Mouse (Mus musculus) thymus, adult 2 months (tissue): Measurements from ENCODE around the gene 1700017B05Rik. TPM values are rescaled to one million over a fixed set of nuclear protein-coding genes. Genes with fewer than 3 reads are reported as not detected.

ENCODE experiments used
- DNase-seq: peaks from one replicate; pipeline ENCODE4 v3.0.0; 2021
- H3K27ac ChIP-seq: fragments of 200-500 bp; 2 replicates; pipeline ENCODE4 v1.5.1; 2012; ENCODE audit warnings: low read length, control low read depth; ENCODE audit not compliant: control insufficient read depth, insufficient read depth
- H3K27me3 ChIP-seq: fragments of 200-500 bp; 2 replicates; pipeline ENCODE4 v1.6.1; 2012; ENCODE audit warnings: mild to moderate bottlenecking, low read length, moderate library complexity, mixed read lengths; ENCODE audit not compliant: control insufficient read depth, insufficient read depth
- H3K36me3 ChIP-seq: fragments of 200-500 bp; 2 replicates; pipeline ENCODE4 v1.6.1; 2012; ENCODE audit warnings: mild to moderate bottlenecking, low read length, moderate library complexity; ENCODE audit not compliant: control insufficient read depth, insufficient read depth
- H3K4me1 ChIP-seq: fragments of 200-500 bp; replicated peaks from 2 replicates; pipeline ENCODE4 v1.6.1; 2012; ENCODE audit warnings: low read length; ENCODE audit not compliant: control insufficient read depth, insufficient read depth
- H3K4me3 ChIP-seq: fragments of 200-500 bp; 2 replicates; pipeline ENCODE4 v1.5.1; 2012; ENCODE audit warnings: mild to moderate bottlenecking, low read length, control low read depth, moderate library complexity; ENCODE audit not compliant: control insufficient read depth, insufficient read depth
- CTCF ChIP-seq: fragments of 200-500 bp; IDR thresholded peaks from 2 replicates; pipeline ENCODE4 v1.5.1; 2012; ENCODE audit warnings: mild to moderate bottlenecking, control low read depth, low read length, moderate library complexity, borderline replicate concordance; ENCODE audit not compliant: control insufficient read depth, poor library complexity, insufficient read depth; ENCODE audit errors: extremely low read depth
- POLR2A ChIP-seq: fragments of 200-500 bp; IDR thresholded peaks from 2 replicates; pipeline ENCODE4 v1.6.1; 2012; ENCODE audit warnings: mild to moderate bottlenecking, low read length, control low read depth, moderate library complexity; ENCODE audit not compliant: control insufficient read depth, poor library complexity, insufficient read depth; ENCODE audit errors: extremely low read depth
- WGBS: fragments of 180-500 bp; shearing (Covaris S2); methylation state at CpG from one replicate; pipeline ENCODE4 v1.1.7; 2018; 5-methylcytosine and 5-hydroxymethylcytosine counted together
- polyA plus RNA-seq: library from polyadenylated mRNA; depleted of rRNA; stranded (reverse); fragments of >200 nt; gene quantifications from 2 replicates; pipeline ENCODE4 v1.2.3, GENCODE M21; 2012

Gene 1700017B05Rik
- polyA plus RNA-seq, 1 experiment, result 43.5 TPM

GRCm38 (mm10) chr9:57250026-57250425 is 12.4 kb downstream of the 1700017B05Rik start:
- no peak for TF ChIP-seq CTCF
- TF ChIP-seq POLR2A, result no peak
- no peak for DNase-seq
- H3K27ac ChIP-seq, result no peak overlapping the region
- no peaks in the 10 kb centered on the region for H3K4me1 ChIP-seq
- WGBS, result 94% methylated on average over 4 of the region's 4 CpGs
- peaks cover 33% of the 10 kb centered on the region for H3K36me3 ChIP-seq
- no peaks in the 10 kb centered on the region for H3K27me3 ChIP-seq
- no peak overlapping the region for H3K4me3 ChIP-seq

- Histone ChIP-seq H3K4me3 (no peak overlapping the region), H3K36me3 (peaks cover 17% of the 10 kb centered on the region), H3K4me1 (no peaks in the 10 kb centered on the region), H3K27me3 (no peaks in the 10 kb centered on the region), H3K27ac (no peak overlapping the region)
- 75% methylated on average over 7 of the region's 7 CpGs for WGBS
- TF ChIP-seq CTCF (no peak), POLR2A (no peak)
- DNase-seq, result no peak
These were observed 14.1 kb downstream of the 1700017B05Rik start for GRCm38 (mm10) chr9:57248030-57248942.

- Histone ChIP-seq H3K4me1 (no peaks in the 10 kb centered on the region), H3K36me3 (peaks cover 6% of the 10 kb centered on the region), H3K4me3 (no peak overlapping the region), H3K27ac (no peak overlapping the region), H3K27me3 (no peaks in the 10 kb centered on the region)
- no peak for DNase-seq
- WGBS, result 55% methylated on average over 8 of the region's 8 CpGs
- TF ChIP-seq CTCF, result no peak
- no peak for TF ChIP-seq POLR2A
These were observed 15.2 kb downstream of the 1700017B05Rik start for GRCm38 (mm10) chr9:57247201-57247671.

- DNase-seq, result no peak
- H3K27ac ChIP-seq, result no peak overlapping the region
- TF ChIP-seq POLR2A, result no peak
- no peaks in the 10 kb centered on the region for H3K27me3 ChIP-seq
- WGBS, result 99% methylated on average over 5 of the region's 5 CpGs
- H3K36me3 ChIP-seq, result no peaks in the 10 kb centered on the region
- no peak overlapping the region for H3K4me3 ChIP-seq
- no peaks in the 10 kb centered on the region for H3K4me1 ChIP-seq
These were observed 15.9 kb downstream of the 1700017B05Rik start for GRCm38 (mm10) chr9:57246482-57246881.

GRCm38 (mm10) chr9:57244106-57244685 is 18.2 kb downstream of the 1700017B05Rik start:
- 91% methylated on average over 7 of the region's 7 CpGs for WGBS
- Histone ChIP-seq H3K36me3 (no peaks in the 10 kb centered on the region), H3K27me3 (no peaks in the 10 kb centered on the region), H3K4me1 (no peaks in the 10 kb centered on the region), H3K27ac (no peak overlapping the region), H3K4me3 (no peak overlapping the region)
- TF ChIP-seq CTCF, result no peak
- TF ChIP-seq POLR2A, result no peak
- no peak for DNase-seq

GRCm38 (mm10) chr9:57242916-57243315 is 19.5 kb downstream of the 1700017B05Rik start:
- no peak overlapping the region for H3K4me3 ChIP-seq
- H3K27me3 ChIP-seq, result no peaks in the 10 kb centered on the region
- DNase-seq, result no peak
- H3K27ac ChIP-seq, result no peak overlapping the region
- no peak for TF ChIP-seq CTCF
- TF ChIP-seq POLR2A, result no peak
- 79% methylated on average over 5 of the region's 5 CpGs for WGBS
- no peaks in the 10 kb centered on the region for H3K36me3 ChIP-seq
- no peaks in the 10 kb centered on the region for H3K4me1 ChIP-seq
